Mouse (Mus musculus): ENCODE measurements around the gene Tulp2.

Gene Tulp2

DNA sequence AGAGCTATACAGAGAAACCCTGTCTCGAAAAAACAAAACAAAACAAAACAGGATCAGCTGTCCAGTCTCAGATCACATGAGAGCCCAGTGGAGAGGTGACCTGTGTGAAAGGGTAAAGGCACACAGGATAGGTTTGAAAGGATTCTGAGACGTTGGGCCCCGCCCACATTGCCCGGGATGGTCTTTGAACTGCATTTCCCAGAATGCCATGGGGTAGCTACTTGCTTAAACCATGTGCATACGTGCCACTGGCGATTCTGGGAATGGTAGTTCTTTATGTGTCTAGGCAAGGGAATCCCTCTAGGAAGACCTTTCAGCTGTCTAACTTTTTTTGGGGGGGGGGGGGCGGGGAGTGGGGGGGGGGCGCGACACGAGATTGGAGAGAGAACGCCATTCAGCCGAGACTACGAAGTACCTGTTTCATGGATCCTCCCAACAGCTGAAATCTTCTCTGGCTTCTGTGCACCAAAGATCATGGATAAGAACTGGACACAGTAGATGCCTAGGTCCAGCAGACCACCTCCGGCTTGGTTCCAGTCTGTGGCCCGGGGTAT, at the start of gene Tulp2:
TSS of gene Tulp2 (plus strand) at position 504 of the 554 bp plus-strand sequence.
- peak; percentile 82 for DNase-seq

DNA sequence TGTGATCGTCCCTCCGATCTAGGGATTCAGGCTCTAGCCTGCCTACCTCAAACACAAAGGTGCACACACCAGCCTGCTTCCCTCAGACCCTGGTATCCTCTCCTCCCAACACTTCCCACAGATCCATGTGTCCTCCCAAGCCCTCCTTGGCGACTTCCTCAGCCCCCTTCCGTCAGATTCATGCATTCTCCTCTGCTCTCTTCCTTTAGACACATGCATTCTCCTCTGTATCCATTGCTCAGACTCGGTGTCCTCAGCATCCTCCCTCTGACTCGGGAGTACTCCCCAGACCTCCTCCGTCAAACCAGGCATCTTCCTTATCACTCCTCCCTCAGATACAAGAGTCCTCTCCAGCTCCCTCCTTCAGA, 47.9 kb upstream of the Tulp2 start:
- DNase-seq = no peak

DNA sequence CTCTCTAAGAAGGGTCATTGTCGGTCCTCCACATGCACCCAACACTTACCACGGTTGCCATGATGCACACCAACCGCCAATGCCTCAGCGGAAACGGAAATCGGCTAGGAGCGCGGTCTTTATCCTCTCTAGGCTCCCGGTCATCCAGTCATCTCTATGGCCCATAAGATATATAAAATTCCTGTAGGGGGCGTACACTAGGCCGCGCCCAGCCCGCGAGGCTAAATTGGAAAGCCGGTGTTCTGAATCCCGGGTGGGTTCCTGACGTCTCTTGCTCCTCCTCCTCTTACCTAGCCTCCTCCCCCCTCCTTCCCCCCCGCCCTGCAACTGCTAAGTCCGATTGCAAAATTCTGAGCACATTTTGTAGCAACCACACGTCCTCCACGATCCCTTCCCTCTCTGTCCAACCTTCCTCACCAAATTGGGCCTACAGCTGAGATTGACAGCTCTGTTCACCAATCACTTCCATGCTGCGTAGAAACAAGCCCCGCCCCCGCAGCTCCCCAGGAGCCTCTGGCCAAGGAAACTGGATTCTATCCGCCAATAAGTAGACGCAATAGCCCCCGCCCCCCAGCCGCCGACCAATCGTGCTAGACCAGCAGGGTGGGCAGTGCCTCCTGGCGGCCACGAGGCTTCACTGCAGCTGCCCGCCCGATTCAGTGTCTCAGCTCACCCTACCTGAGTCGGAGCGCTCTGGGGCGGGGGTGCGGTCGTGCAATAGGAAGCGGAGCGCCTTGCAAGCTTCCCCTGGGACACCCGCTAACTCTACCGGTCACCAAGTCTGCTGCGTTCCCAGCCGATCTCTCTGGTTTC, 47.3 kb upstream of the Tulp2 start, which contains the start of gene Gys1:
TSS of gene Gys1 (plus strand) at position 642 of the 813 bp plus-strand sequence.
- peak; percentile 100 for DNase-seq

DNA sequence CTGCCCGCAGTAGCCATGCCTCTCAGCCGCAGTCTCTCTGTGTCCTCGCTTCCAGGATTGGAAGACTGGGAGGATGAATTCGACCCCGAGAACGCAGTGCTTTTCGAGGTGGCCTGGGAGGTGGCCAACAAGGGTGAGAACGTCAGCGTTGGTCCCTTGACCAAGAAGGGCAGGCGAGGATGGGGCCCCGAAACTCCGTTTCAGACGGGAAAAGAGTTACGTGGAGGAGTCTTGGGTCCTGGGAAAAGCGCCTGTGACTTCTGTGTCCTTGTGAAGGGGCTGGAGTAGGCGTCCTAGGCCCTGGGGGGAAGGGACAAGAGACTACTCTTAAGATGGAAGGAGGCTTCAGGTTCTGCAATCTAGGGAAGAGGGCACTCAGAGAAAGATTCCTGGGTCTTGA, 46.6 kb upstream of the Tulp2 start:
- peak; percentile 53 for DNase-seq

DNA sequence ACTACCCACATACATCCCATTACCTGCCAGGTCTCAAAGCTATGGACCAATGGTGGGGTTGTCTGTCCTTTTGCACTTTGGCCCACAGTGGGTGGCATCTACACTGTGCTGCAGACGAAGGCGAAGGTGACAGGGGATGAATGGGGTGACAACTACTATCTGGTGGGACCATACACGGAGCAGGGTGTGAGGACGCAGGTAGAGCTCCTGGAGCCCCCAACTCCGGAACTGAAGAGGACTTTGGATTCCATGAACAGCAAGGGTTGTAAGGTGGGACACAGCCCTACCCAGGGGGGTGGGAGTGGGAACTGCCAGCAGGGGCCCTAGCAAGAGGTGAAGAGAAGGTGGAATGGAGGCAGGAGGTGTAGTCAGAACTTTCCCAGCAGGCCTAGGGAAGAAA, 45.2 kb upstream of the Tulp2 start:
- DNase-seq = no peak

DNA sequence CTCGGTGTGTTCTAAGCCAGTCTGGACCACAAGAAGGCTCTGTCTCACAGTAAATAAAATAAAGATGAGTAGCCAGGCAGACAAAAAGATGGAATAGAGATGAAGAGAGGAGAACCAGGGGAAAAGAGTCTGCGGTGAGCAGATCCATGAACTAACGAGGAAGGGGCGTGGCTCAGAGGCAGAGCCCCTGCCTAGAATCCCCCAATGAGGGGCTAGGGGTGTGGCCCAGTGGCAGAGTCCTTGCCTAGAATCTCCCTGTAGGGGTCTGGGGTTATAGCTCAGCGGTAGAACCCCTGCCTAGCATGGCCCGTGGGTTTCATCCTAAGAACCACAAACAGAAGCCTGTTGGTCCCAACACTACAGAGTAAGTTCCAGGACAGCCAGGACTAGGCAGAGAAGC, 44.6 kb upstream of the Tulp2 start:
- DNase-seq = no peak

DNA sequence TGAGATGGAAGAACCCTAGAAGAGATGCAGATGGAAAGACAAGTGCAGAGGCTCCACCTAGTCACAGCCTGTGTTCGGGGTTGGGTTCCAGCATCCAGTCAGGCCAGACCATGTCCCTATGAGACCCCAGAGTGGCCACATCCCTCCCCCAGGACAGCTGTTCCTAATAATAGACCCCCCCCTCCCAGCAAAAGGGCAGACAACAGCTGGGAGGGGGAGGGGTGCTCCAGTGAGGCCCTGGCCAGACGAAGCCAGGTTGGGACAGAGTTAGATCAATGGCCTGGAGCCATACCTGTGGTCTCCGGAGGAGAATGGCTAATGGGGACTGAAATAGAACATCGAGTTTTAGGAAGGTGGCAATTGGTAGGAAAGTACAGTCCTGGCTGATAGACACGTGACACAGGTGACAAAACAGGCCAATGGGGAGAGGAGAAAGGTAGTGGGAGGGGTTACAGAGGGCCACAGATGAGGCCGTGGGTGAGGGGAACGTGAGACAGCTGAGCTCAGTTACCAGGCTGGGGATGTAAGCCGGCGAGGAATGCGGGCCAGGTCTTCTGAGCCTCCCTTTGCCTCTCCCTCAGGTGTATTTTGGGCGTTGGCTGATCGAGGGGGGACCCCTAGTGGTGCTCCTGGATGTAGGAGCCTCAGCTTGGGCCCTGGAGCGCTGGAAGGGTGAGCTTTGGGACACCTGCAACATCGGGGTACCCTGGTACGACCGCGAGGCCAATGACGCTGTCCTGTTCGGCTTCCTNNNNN, 44.0 kb upstream of the Tulp2 start, which contains the start of gene Ruvbl2:
TSS of gene Ruvbl2 (minus strand) at position 576 of the 756 bp plus-strand sequence.
- DNase-seq = peak; percentile 51

DNA sequence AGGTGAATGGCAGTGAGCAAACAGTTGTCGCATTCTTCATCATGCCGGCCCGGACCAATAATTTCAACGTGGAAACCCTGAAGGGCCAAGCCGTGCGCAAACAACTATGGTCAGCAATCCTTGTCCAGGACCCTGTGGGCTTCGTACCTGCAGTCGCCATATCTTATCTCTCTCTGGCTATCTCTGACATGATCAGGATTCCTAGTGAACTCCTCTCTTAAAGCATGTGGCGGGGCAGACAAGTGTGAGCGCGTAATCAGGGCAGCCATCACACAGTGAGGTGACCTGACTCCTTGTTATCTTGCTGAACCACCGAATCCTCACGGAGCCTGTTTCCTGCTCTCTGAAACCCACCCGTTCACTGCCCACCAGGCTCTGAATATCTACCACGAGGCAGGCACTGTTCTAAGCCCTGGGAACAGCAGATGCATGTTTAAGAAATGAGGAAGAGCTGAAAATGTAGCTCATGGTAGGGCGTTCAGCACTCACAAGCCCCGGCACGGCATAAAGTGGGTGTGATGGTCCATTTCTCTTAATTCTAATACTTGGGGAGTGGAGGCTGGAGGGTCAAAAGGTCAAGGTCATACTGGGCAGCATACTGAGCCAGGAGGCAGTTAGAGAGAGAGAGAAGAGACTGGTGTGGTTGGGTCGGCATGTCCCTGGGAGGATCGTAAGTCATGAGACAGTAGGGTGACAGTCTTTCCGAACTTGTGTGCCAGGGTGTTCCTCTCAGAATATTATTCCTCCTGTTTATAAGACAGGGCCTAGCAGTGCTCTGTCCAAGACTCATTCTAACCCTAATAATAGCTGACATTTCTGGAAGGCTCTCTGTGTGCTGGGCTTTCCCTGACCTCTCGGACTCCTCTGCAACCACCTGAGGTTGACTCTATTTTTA, 37.9 kb upstream of the Tulp2 start:
- no peak for DNase-seq

DNA sequence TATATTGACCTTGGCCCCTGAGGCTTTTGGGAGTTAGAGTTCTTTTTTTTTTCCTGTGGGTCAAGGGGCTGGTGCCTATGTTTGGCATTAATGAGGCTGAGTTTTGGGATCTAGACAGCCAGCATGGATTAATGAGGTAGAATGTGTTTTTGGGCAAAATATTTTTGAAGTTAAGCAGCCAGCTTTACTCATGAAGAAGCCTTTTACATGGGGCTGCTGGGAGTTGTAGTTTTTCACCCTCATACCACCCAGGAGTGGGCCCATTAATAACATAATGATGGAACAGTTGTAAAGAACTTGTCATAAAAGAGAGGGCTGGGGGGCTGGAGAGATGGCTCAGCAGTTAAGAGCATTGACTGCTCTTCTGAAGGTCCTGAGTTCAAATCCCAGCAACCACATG, 35.1 kb upstream of the Tulp2 start:
- no peak for DNase-seq

DNA sequence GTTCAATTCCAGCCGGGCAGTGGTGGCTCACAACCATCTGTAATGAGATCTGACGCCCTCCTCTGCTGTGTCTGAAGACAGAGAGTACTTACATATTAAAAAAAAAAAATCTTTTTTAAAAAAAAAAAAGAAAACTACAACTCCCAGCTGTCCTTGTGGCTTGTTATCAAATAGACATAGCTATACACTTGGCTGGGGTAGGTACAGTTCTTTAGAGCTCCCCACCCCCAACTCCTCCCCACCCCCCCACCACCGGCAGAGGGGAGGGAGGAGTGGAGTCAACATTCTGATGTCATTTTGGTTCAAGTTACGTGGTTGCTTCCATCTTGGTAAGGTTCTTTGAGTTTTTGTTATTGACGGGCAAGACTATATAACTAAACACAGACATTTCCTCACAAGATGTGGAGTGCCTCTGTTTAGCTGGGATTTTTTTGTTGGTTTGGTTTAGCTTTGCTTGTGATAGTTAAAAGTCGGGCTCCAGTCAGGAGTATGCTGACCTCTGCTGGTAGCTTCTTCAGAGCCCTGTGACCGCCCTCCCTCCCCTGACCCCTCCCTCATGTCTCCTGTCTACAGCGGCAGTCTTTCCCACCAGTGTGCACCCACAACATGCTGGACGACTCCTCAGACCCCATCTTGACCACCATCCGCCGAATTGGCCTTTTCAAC, 34.2 kb upstream of the Tulp2 start:
- DNase-seq = no peak

DNA sequence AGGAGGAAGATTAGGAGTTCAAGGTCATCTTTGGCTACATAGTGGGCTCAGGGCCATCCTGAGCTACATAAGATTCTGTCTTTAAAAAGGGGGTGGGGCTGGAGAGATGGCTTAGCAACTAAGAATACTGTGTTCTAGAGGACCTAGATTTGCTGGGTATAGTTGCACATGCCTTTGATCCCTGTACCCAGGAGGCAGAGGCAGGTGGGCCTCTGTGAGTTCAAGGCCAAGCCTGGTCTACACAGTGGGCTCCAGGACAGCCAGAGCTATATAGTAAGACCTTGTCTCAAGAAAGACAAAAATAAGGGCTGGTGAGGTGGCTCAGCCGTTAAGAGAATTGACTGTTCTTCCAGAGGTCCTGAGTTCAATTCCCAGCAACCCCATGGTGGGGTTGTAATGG, 31.7 kb upstream of the Tulp2 start:
- no peak for DNase-seq

DNA sequence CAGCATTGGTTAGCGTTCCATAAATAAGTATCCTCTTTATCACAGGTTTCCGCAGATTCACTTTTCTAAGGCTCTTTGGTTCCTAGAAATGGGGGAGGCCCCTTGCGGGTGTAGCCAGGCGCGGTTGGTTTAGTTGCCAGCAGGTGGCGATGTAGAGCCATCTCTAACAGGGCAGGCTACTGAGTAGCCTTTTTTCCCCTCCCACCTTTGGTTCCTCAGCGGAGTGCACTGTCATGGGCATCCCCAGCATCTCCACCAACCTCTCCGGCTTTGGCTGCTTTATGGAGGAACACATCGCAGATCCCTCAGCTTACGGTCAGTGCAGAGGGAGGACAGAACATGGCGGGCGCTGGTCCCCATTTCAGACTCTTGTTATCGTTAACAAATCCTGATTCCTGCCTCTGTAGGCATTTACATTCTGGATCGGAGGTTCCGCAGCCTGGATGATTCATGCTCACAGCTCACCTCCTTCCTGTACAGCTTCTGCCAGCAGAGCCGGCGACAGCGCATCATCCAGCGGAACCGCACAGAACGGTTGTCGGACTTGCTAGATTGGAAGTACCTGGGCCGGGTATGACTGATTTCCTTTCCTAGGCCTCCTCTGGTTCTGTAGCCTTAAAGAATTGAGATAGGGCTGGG, 30.2 kb upstream of the Tulp2 start:
- DNase-seq = peak; percentile 86

DNA sequence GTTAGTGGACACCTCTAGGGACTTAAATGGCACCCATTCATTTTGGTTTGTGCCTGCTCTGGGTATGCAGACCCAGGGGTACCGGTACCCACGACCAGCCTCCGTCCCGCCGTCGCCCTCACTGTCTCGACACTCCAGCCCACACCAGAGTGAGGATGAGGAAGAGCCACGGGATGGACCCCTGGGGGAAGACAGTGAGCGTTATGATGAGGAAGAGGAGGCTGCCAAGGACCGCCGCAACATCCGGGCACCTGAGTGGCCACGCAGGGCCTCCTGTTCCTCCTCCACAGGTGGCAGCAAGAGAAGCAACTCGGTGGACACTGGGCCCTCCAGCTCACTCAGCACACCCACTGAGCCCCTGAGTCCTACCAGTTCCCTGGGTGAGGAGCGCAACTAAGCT, 26.7 kb upstream of the Tulp2 start:
- DNase-seq = no peak

DNA sequence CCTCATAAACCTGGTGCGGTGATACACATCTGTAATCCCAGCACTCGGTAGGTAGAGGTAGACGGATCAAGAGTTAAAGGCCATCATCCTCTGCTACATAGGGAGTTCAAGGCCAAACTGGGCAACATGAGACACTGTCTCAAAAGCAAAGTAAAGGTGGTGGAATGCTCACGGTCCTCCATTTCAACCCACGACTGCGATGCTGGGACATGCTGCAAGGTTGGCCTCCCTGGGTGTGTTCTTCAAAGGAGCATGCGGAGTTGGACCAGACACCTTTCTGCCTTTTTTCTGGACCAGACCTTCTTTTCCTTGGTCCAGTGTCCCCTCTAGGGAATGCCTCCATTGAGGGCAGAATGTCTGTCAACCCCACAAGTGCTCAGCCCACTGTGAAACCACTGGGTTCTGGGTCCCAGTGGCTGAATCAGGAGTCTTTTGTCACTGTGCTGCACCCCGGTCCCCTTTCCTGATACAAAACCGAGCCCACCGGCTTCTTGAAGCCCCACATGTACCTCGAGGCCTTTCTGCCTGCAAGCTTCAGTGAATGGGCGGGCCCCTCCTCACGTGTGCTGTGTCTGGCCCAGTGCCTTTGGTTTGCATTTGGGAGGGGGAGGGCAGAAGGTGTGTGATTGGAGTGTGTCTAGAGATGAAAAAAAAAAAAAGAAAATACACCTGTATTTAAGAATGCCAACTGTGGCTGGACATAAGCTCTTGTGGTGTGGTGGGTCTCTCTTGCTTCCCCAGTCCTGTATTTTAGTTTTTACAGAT, 25.6 kb upstream of the Tulp2 start:
- DNase-seq = no peak

DNA sequence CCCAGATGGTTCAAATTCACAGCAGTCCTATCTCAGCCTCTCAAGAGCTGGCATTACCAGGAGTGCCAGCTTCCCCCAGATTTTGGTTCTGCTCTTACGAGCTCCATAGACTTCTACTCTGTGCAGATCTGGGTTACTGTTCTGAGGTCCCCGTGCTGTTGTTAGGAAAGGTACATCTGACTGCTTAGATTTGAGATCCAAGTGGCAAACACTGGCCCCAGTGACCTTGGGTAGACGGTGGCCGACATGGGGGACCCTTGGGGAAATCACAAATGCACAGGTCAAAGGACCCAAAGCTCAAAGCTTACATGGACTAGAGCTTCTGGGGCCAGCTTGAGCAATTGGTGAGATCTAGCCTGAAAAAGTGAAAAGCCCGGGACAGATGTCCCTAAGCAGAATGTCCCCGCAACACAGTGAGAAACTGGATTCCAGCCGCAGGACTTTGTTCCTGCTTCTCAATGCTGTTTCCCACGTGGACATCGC, 24.9 kb upstream of the Tulp2 start:
- DNase-seq = no peak

DNA sequence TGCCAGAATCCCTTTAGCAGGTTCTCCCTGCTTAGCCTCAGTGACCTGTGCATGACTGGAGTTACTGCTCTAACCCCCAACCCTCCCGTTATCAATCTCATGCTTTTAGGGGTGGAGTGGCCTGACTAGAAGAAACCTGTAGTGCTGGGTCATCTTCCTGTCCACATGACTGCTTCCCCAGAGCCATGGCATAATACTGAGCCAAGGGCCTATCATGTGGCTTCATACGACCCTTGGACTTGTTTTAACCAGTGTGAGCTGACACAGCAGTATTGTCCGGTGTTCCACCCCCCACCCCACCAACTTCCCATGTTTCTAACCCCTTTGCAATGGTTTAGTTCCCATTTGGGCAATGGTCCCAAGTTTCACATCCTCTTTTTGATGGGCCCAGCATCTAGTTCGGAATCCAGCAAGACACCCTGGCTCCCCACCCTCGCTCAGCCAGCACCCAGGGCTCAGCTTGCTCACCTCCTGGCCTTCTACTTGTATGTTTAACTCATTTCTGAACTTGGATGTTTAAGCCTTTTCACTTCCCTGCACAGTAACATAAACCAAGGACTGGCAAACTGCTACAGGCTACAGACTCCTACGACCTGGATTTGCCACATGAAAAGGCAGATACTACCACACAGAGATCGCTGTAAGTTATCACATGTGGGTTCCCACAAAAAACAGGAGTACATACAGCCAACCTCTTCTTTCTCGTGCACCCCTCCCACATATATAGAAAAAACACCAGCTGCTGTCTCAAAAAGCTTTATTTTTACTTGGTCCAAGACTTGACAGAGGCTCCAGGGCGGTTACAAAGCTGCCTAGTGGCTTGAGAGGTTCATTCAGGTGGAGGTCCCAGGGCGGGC, 24.2 kb upstream of the Tulp2 start:
- DNase-seq = peak; percentile 88

DNA sequence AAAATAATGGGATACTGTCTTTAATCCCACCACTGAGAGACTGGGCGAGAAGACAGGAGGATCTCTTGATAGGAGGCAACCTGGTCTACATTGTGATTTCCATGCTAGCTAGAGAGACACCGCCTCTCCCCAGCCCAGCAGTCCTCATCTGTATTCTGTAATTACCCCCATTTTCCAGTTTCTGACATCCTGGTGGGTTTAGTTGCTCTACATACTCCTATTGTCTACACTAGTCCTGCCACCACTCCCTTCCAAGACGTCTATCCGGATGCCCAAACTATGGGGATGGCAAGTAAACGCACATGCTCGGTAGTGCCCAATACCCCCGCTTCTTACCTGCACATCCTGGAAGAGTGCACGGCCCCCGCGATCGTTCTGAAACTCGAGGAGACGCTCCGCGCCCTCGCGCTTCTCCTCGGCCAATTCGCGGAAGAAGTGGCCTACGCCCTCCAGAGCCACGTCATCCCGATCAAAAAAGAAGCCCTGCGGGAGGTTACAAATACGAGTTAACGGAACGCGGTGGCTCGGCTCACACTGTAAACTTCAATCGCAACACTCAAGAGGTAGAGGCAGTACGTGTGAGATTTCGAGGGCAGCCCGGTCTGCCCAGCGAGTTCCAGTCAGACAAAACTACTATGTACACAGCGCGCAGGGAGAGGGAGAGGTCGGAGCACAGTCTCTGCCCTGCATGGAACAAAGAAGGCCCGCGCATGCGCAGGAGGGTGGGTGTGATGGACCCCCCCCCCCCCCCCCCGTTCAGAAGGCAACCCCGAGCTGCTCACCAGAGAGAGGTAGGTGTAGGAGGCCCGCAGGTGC, 22.7 kb upstream of the Tulp2 start:
- DNase-seq = peak; percentile 73

DNA sequence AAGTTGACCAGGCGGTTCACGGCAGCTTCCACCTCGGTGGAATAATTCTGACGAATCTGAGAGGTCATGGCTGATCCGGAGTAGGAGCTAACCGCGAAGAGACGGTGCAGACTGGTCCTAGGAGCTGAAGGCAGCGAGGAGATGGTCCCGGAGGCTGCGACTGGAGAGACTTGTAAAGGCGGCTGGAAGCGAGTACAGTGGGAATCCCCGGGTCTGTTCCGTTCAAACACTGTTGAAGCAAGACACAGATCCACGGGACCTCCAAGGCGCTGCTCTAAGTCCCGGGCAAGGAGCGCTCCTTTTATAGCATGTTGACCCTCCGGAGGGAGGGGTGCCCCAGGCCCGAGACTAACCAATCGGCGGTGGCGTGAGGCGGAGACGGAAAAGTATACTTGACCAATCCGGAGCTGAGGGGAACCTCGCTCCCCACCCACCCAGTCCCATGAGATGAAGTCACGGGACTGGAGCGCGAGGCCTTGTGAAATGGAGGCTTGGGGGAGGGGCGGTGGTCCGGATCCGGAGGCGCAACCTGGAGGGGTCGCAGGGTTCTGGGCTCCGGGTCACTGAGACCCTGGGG, 22.0 kb upstream of the Tulp2 start, which contains the start of gene Ftl1:
TSS of gene Ftl1 (minus strand) at position 321 of the 577 bp plus-strand sequence.
- DNase-seq = peak; percentile 99
